Mouse (Mus musculus) lung, embryonic 15.5 days (tissue): ENCODE data around the gene Sh3bp4. TPM values are rescaled to one million over a fixed set of nuclear protein-coding genes. Genes with fewer than 3 reads are reported as not detected.

Experiments used
- ATAC-seq: fragments of 200-750 bp; cut with Nextera tagmentation; 2 replicates; pipeline ENCODE4 v1.8.0; 2017; ENCODE audit warnings: moderate number of reproducible peaks, borderline replicate concordance; ENCODE audit not compliant: low FRiP score, low TSS enrichment; ENCODE audit errors: extremely low read depth
- H3K27ac ChIP-seq: fragments of 300-500 bp; sonication (generic); 2 replicates; pipeline ENCODE4 v1.5.1; 2015; ENCODE audit warnings: moderate library complexity, mild to moderate bottlenecking, inconsistent platforms
- H3K27me3 ChIP-seq: fragments of 300-500 bp; sonication (generic); 2 replicates; pipeline ENCODE4 v1.6.1; 2015; ENCODE audit warnings: inconsistent platforms
- H3K36me3 ChIP-seq: fragments of 300-500 bp; sonication (generic); 2 replicates; pipeline ENCODE4 v1.6.1; 2015; ENCODE audit warnings: inconsistent platforms
- H3K4me1 ChIP-seq: fragments of 300-500 bp; sonication (generic); 2 replicates; pipeline ENCODE4 v1.6.1; 2015; ENCODE audit warnings: inconsistent platforms
- H3K4me2 ChIP-seq: fragments of 300-500 bp; sonication (generic); 2 replicates; pipeline ENCODE4 v1.6.1; 2015; ENCODE audit warnings: inconsistent platforms, mild to moderate bottlenecking, moderate library complexity
- H3K4me3 ChIP-seq: fragments of 300-500 bp; sonication (generic); 2 replicates; pipeline ENCODE4 v1.5.1; 2015; ENCODE audit warnings: mild to moderate bottlenecking, inconsistent platforms
- H3K9ac ChIP-seq: fragments of 300-500 bp; sonication (generic); 2 replicates; pipeline ENCODE4 v1.6.1; 2015; ENCODE audit warnings: inconsistent platforms
- H3K9me3 ChIP-seq: fragments of 300-500 bp; sonication (generic); 2 replicates; pipeline ENCODE4 v1.6.1; 2016; ENCODE audit warnings: inconsistent platforms
- WGBS: fragments of 180-500 bp; shearing (Covaris S2); methylation state at CpG from one replicate; pipeline ENCODE4 v1.1.7; 2015; 5-methylcytosine and 5-hydroxymethylcytosine counted together
- polyA plus RNA-seq: library from polyadenylated mRNA; unstranded; fragments of >200 nt; fragmentation: Nextera tagmentation; extraction: Ambion mirVana; gene quantifications from 2 replicates; pipeline ENCODE4 v1.2.1, GENCODE M21; 2015

The Sh3bp4 gene
- polyA plus RNA-seq, 1 experiment from 2014 or later: 27.1 TPM

GRCm38 (mm10) chr1:89171275-89171767, 101.1 kb downstream of the Sh3bp4 start:
- no peaks in the 10 kb centered on the region for H3K36me3 ChIP-seq
- no peaks in the 10 kb centered on the region for H3K27me3 ChIP-seq
- H3K27ac ChIP-seq: no peak overlapping the region
- no peak overlapping the region for H3K9ac ChIP-seq
- no peak overlapping the region for H3K4me3 ChIP-seq
- no peak for ATAC-seq
- H3K4me1 ChIP-seq: no peaks in the 10 kb centered on the region
- no peak overlapping the region for H3K4me2 ChIP-seq
- H3K9me3 ChIP-seq: no peaks in the 10 kb centered on the region
- 82% methylated on average over 8 of the region's 8 CpGs for WGBS

- no peak overlapping the region for H3K4me3 ChIP-seq
- H3K27me3 ChIP-seq: no peaks in the 10 kb centered on the region
- H3K4me1 ChIP-seq: no peaks in the 10 kb centered on the region
- WGBS: 61% methylated on average over 7 of the region's 7 CpGs
- H3K36me3 ChIP-seq: no peaks in the 10 kb centered on the region
- no peaks in the 10 kb centered on the region for H3K9me3 ChIP-seq
- H3K4me2 ChIP-seq: no peak overlapping the region
- no peak for ATAC-seq
- no peak overlapping the region for H3K27ac ChIP-seq
- no peak overlapping the region for H3K9ac ChIP-seq
These were observed 104.4 kb downstream of the Sh3bp4 start for GRCm38 (mm10) chr1:89174621-89175020.

GRCm38 (mm10) chr1:89175355-89175754, 105.1 kb downstream of the Sh3bp4 start:
- H3K4me1 ChIP-seq: no peaks in the 10 kb centered on the region
- WGBS: 55% methylated on average over 2 of the region's 2 CpGs

DNA sequence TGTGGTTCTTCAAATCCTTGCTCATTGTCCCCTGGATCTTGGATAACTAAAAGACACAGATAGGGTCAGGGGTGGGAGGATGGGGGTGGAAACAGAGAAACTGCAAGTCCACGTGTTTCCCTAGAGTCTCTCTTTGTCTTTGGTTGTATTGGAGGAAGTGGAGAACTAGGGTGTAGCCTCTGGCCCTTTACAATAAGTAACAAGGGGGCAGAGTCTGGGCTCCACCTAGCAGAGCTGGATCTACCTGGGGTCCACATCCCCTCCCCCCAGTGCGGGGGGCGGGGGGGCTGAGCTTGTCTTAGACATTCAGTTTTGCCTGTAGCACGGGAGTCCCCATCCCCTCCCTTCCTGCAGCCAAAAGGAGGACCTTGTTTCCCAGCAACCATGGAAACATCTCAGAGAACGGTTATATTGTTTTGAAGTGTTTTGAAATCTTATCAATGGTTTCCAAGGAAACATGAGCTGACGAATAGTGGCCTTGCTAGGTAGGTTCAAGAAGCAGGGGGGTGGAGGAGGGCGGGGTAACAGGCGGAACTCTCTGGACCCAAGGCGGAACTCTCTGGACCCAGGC, 113.1 kb downstream of the Sh3bp4 start:
- WGBS: 7% methylated on average over 9 of the region's 9 CpGs
- H3K4me3 ChIP-seq: no peak overlapping the region
- H3K27ac ChIP-seq: peak overlapping the region; percentile 48; the same call in 1 of the 2 replicates
- H3K36me3 ChIP-seq: no peaks in the 10 kb centered on the region
- H3K9ac ChIP-seq: no peak overlapping the region
- ATAC-seq: peak; percentile 67
- no peaks in the 10 kb centered on the region for H3K27me3 ChIP-seq
- H3K4me2 ChIP-seq: peak overlapping the region; percentile 36
- peaks cover 14% of the 10 kb centered on the region for H3K4me1 ChIP-seq
- no peaks in the 10 kb centered on the region for H3K9me3 ChIP-seq

More at GRCm38 (mm10) chr1:89175355-89175754, 105.1 kb downstream of the Sh3bp4 start:
- Histone ChIP-seq H3K9ac (no peak overlapping the region), H3K4me2 (no peak overlapping the region), H3K4me3 (no peak overlapping the region), H3K9me3 (no peaks in the 10 kb centered on the region), H3K27ac (no peak overlapping the region), H3K36me3 (no peaks in the 10 kb centered on the region), H3K27me3 (no peaks in the 10 kb centered on the region)
- no peak for ATAC-seq

- Histone ChIP-seq H3K4me3 (no peak overlapping the region), H3K27me3 (no peaks in the 10 kb centered on the region), H3K27ac (peak overlapping the region; percentile 37; the same call in 1 of the 2 replicates)
These were observed 114.0 kb downstream of the Sh3bp4 start for GRCm38 (mm10) chr1:89184111-89184785.

GRCm38 (mm10) chr1:89184839-89185238, 114.6 kb downstream of the Sh3bp4 start:
- H3K9ac ChIP-seq: no peak overlapping the region
- H3K4me3 ChIP-seq: no peak overlapping the region
- H3K4me2 ChIP-seq: no peak overlapping the region
- H3K4me1 ChIP-seq: peaks cover 14% of the 10 kb centered on the region
- H3K27ac ChIP-seq: no peak overlapping the region
- no peaks in the 10 kb centered on the region for H3K9me3 ChIP-seq
- ATAC-seq: no peak
- H3K27me3 ChIP-seq: no peaks in the 10 kb centered on the region
- no peaks in the 10 kb centered on the region for H3K36me3 ChIP-seq

More at GRCm38 (mm10) chr1:89184111-89184785, 114.0 kb downstream of the Sh3bp4 start:
- no peak for ATAC-seq
- Histone ChIP-seq H3K9me3 (no peaks in the 10 kb centered on the region), H3K9ac (no peak overlapping the region), H3K4me2 (no peak overlapping the region), H3K4me1 (peaks cover 14% of the 10 kb centered on the region), H3K36me3 (no peaks in the 10 kb centered on the region)
- 80% methylated on average over 6 of the region's 6 CpGs for WGBS

GRCm38 (mm10) chr1:89187441-89187840, 117.2 kb downstream of the Sh3bp4 start:
- no peak for ATAC-seq
- Histone ChIP-seq H3K9ac (no peak overlapping the region), H3K9me3 (no peaks in the 10 kb centered on the region), H3K4me3 (no peak overlapping the region), H3K36me3 (no peaks in the 10 kb centered on the region), H3K4me1 (peaks cover 33% of the 10 kb centered on the region), H3K27me3 (no peaks in the 10 kb centered on the region), H3K4me2 (no peak overlapping the region), H3K27ac (no peak overlapping the region)
- 89% methylated on average over 7 of the region's 7 CpGs for WGBS

DNA sequence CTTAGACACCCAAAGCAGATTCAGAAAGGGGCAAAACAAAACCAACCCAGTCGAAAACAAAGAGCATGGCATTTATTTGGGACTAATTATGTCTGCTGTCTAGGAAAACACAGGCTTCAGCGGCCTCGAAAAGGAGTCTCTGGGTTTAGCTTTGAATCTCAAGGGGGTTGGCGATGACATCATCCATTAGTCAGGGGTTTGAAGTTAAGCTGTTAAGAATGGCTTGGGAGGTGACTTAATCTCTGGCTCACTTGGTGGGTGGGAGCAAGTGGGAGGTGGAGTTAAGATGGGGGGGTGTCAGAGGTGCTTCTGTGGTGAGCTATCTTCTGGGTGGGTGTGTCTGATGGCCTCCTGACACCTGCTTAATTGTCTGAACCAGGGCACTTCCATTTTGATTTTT, 117.9 kb downstream of the Sh3bp4 start:
- WGBS: 41% methylated on average over 4 of the region's 4 CpGs
- peaks cover 30% of the 10 kb centered on the region for H3K4me1 ChIP-seq
- no peak for ATAC-seq

GRCm38 (mm10) chr1:89189204-89189603, 119.0 kb downstream of the Sh3bp4 start:
- H3K27ac ChIP-seq: peak overlapping the region; percentile 51
- H3K4me1 ChIP-seq: peaks cover 26% of the 10 kb centered on the region
- H3K9me3 ChIP-seq: no peaks in the 10 kb centered on the region
- no peaks in the 10 kb centered on the region for H3K27me3 ChIP-seq
- H3K4me2 ChIP-seq: no peak overlapping the region
- 62% methylated on average over 5 of the region's 5 CpGs for WGBS
- no peak overlapping the region for H3K4me3 ChIP-seq
- ATAC-seq: no peak
- H3K36me3 ChIP-seq: no peaks in the 10 kb centered on the region
- H3K9ac ChIP-seq: no peak overlapping the region

More for the DNA sequence above, 117.9 kb downstream of the Sh3bp4 start:
- Histone ChIP-seq H3K9ac (no peak overlapping the region), H3K9me3 (no peaks in the 10 kb centered on the region), H3K4me2 (no peak overlapping the region), H3K27me3 (no peaks in the 10 kb centered on the region), H3K4me3 (no peak overlapping the region), H3K36me3 (no peaks in the 10 kb centered on the region), H3K27ac (no peak overlapping the region)

DNA sequence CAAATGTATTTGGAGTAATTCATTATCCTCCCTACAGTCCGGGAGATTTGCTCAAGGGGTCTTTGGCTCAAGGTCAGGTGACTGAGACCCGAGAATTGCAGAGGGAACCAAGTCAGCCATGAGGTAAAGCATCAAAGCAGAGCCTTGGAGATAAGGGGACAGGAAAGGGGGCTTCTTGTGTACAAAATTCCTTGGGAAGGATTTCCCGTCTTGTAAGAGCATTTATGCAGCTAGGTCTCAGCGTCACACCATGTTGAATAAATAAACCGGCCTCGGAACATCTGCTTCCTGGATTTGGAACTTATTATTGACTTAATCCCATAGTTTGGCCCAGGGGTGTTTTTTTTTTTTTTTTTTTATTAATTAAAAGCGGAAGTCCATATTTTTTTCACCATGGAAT, 120.4 kb downstream of the Sh3bp4 start:
- Histone ChIP-seq H3K27ac (peak overlapping the region; percentile 71), H3K4me1 (peaks cover 30% of the 10 kb centered on the region), H3K4me2 (no peak overlapping the region), H3K27me3 (no peaks in the 10 kb centered on the region), H3K9ac (no peak overlapping the region), H3K4me3 (no peak overlapping the region), H3K9me3 (no peaks in the 10 kb centered on the region), H3K36me3 (no peaks in the 10 kb centered on the region)
- 8% methylated on average over 7 of the region's 7 CpGs for WGBS
- ATAC-seq: no peak

DNA sequence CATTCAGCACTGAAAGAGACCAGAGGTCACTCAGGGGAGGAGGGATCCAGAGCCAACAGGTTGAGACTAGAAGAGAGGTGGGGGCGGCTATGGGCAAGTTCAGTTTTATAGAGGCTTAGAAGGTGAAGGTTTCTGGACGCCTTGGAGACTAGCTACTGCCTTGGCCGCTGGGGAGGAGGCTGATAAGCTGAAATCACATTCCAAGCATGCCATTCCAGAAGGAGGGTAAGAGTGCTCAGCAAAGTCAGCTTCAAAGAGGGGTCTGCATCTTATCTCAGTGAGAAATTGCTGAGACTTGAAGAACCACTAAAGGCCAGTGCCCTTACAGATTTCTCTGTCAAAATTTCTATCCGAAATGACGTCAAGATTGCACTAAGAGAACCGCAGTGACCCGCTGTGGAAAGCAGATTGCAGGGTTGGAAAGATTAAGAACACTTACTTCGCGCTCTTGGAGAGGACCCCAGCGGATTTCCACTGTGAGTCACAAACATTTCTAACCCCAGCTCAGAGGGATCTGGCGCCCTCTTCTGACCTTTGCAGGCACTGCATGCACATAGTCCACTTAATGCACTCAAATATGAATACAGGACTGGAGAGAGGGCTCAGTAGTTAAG, 121.0 kb downstream of the Sh3bp4 start:
- H3K4me2 ChIP-seq: peak overlapping the region; percentile 39; the same call in 1 of the 2 replicates
- no peaks in the 10 kb centered on the region for H3K36me3 ChIP-seq

More for the DNA sequence above, 121.0 kb downstream of the Sh3bp4 start:
- peak; percentile 73 for ATAC-seq
- H3K4me1 ChIP-seq: peaks cover 30% of the 10 kb centered on the region
- H3K27ac ChIP-seq: peak overlapping the region; percentile 83
- H3K9me3 ChIP-seq: no peaks in the 10 kb centered on the region
- H3K4me3 ChIP-seq: no peak overlapping the region
- 3% methylated on average over 11 of the region's 11 CpGs for WGBS
- no peaks in the 10 kb centered on the region for H3K27me3 ChIP-seq
- H3K9ac ChIP-seq: no peak overlapping the region
